Mouse (Mus musculus): ENCODE measurements around the gene Adad1.

Adad1 gene

GRCm38 (mm10) chr3:37063406-37063805 lies at the start of gene Adad1:
Adad1 (plus strand) TSS chr3:37063527.
- no peak for DNase-seq (ENCODE audit: low read depth, low spot score)
- Histone ChIP-seq H3K36me3 (ENCODE audit: control insufficient read depth, insufficient read depth, low read length, poor library complexity, severe bottlenecking) (no peaks in the 10 kb centered on the region), H3K27me3 (ENCODE audit: control insufficient read depth, insufficient read depth, low read length, poor library complexity, severe bottlenecking) (no peaks in the 10 kb centered on the region)

- Histone ChIP-seq H3K27me3 (ENCODE audit: control insufficient read depth, insufficient read depth, low read length, poor library complexity, severe bottlenecking) (no peaks in the 10 kb centered on the region), H3K36me3 (ENCODE audit: control insufficient read depth, insufficient read depth, low read length, poor library complexity, severe bottlenecking) (peaks cover 15% of the 10 kb centered on the region)
- no peak for DNase-seq (ENCODE audit: low read depth, low spot score)
Observed at GRCm38 (mm10) chr3:37037979-37038378, 25.3 kb upstream of the Adad1 start.

- no peak for DNase-seq (ENCODE audit: low read depth, low spot score)
- H3K36me3 ChIP-seq (ENCODE audit: control insufficient read depth, insufficient read depth, low read length, poor library complexity, severe bottlenecking), result peaks cover 17% of the 10 kb centered on the region
- H3K27me3 ChIP-seq (ENCODE audit: control insufficient read depth, insufficient read depth, low read length, poor library complexity, severe bottlenecking), result no peaks in the 10 kb centered on the region
Observed at GRCm38 (mm10) chr3:37039811-37040210, 23.5 kb upstream of the Adad1 start.

- no peak for DNase-seq (ENCODE audit: low read depth, low spot score)
- Histone ChIP-seq H3K36me3 (ENCODE audit: control insufficient read depth, insufficient read depth, low read length, poor library complexity, severe bottlenecking) (peaks cover 9% of the 10 kb centered on the region; the same call in 1 of the 2 replicates), H3K27me3 (ENCODE audit: control insufficient read depth, insufficient read depth, low read length, poor library complexity, severe bottlenecking) (no peaks in the 10 kb centered on the region)
Observed at GRCm38 (mm10) chr3:37051491-37051890, 11.8 kb upstream of the Adad1 start.

GRCm38 (mm10) chr3:37073211-37073610 lies 9.9 kb downstream of the Adad1 start:
- H3K27me3 ChIP-seq (ENCODE audit: control insufficient read depth, insufficient read depth, low read length, poor library complexity, severe bottlenecking), result no peaks in the 10 kb centered on the region
- no peaks in the 10 kb centered on the region for H3K36me3 ChIP-seq (ENCODE audit: control insufficient read depth, insufficient read depth, low read length, poor library complexity, severe bottlenecking)
- peak; percentile 15 for DNase-seq (ENCODE audit: low read depth, low spot score)

GRCm38 (mm10) chr3:37084860-37085259 lies 21.5 kb downstream of the Adad1 start:
- Histone ChIP-seq H3K36me3 (ENCODE audit: control insufficient read depth, insufficient read depth, low read length, poor library complexity, severe bottlenecking) (no peaks in the 10 kb centered on the region), H3K27me3 (ENCODE audit: control insufficient read depth, insufficient read depth, low read length, poor library complexity, severe bottlenecking) (no peaks in the 10 kb centered on the region)
- DNase-seq (ENCODE audit: low read depth, low spot score), result no peak

- H3K36me3 ChIP-seq (ENCODE audit: control insufficient read depth, insufficient read depth, low read length, poor library complexity, severe bottlenecking), result no peaks in the 10 kb centered on the region
- DNase-seq (ENCODE audit: low read depth, low spot score), result no peak
Observed at GRCm38 (mm10) chr3:37090721-37091120, 27.4 kb downstream of the Adad1 start.

GRCm38 (mm10) chr3:37125655-37126054 lies 62.3 kb downstream of the Adad1 start, which contains the start of gene Il2:
Il2 (minus strand) TSS chr3:37125959.
- no peak for DNase-seq (ENCODE audit: low read depth, low spot score)
- Histone ChIP-seq H3K36me3 (ENCODE audit: control insufficient read depth, insufficient read depth, low read length, poor library complexity, severe bottlenecking) (no peaks in the 10 kb centered on the region), H3K27me3 (ENCODE audit: control insufficient read depth, insufficient read depth, low read length, poor library complexity, severe bottlenecking) (no peaks in the 10 kb centered on the region)

More at GRCm38 (mm10) chr3:37090721-37091120, 27.4 kb downstream of the Adad1 start:
- no peaks in the 10 kb centered on the region for H3K27me3 ChIP-seq (ENCODE audit: control insufficient read depth, insufficient read depth, low read length, poor library complexity, severe bottlenecking)

GRCm38 (mm10) chr3:37126162-37126561 lies 62.8 kb downstream of the Adad1 start:
- no peak for DNase-seq (ENCODE audit: low read depth, low spot score)
- H3K27me3 ChIP-seq (ENCODE audit: control insufficient read depth, insufficient read depth, low read length, poor library complexity, severe bottlenecking), result no peaks in the 10 kb centered on the region

GRCm38 (mm10) chr3:37128269-37128668 lies 64.9 kb downstream of the Adad1 start:
- Histone ChIP-seq H3K27me3 (ENCODE audit: control insufficient read depth, insufficient read depth, low read length, poor library complexity, severe bottlenecking) (no peaks in the 10 kb centered on the region), H3K36me3 (ENCODE audit: control insufficient read depth, insufficient read depth, low read length, poor library complexity, severe bottlenecking) (no peaks in the 10 kb centered on the region)
- DNase-seq (ENCODE audit: low read depth, low spot score), result no peak

More at GRCm38 (mm10) chr3:37126162-37126561, 62.8 kb downstream of the Adad1 start:
- H3K36me3 ChIP-seq (ENCODE audit: control insufficient read depth, insufficient read depth, low read length, poor library complexity, severe bottlenecking), result no peaks in the 10 kb centered on the region

GRCm38 (mm10) chr3:37129063-37129462 lies 65.7 kb downstream of the Adad1 start:
- no peaks in the 10 kb centered on the region for H3K36me3 ChIP-seq (ENCODE audit: control insufficient read depth, insufficient read depth, low read length, poor library complexity, severe bottlenecking)
- DNase-seq (ENCODE audit: low read depth, low spot score), result no peak
- no peaks in the 10 kb centered on the region for H3K27me3 ChIP-seq (ENCODE audit: control insufficient read depth, insufficient read depth, low read length, poor library complexity, severe bottlenecking)

GRCm38 (mm10) chr3:37137231-37137630 lies 73.9 kb downstream of the Adad1 start:
- no peaks in the 10 kb centered on the region for H3K27me3 ChIP-seq (ENCODE audit: control insufficient read depth, insufficient read depth, low read length, poor library complexity, severe bottlenecking)
- DNase-seq (ENCODE audit: low read depth, low spot score), result no peak
- no peaks in the 10 kb centered on the region for H3K36me3 ChIP-seq (ENCODE audit: control insufficient read depth, insufficient read depth, low read length, poor library complexity, severe bottlenecking)

- no peaks in the 10 kb centered on the region for H3K27me3 ChIP-seq (ENCODE audit: control insufficient read depth, insufficient read depth, low read length, poor library complexity, severe bottlenecking)
- H3K36me3 ChIP-seq (ENCODE audit: control insufficient read depth, insufficient read depth, low read length, poor library complexity, severe bottlenecking), result no peaks in the 10 kb centered on the region
- no peak for DNase-seq (ENCODE audit: low read depth, low spot score)
Observed at GRCm38 (mm10) chr3:37139192-37139591, 75.9 kb downstream of the Adad1 start.

GRCm38 (mm10) chr3:37140168-37140906 lies 77.0 kb downstream of the Adad1 start:
- Histone ChIP-seq H3K27me3 (ENCODE audit: control insufficient read depth, insufficient read depth, low read length, poor library complexity, severe bottlenecking) (no peaks in the 10 kb centered on the region), H3K36me3 (ENCODE audit: control insufficient read depth, insufficient read depth, low read length, poor library complexity, severe bottlenecking) (no peaks in the 10 kb centered on the region)
- DNase-seq (ENCODE audit: low read depth, low spot score), result no peak

GRCm38 (mm10) chr3:37141827-37142226 lies 78.5 kb downstream of the Adad1 start:
- H3K27me3 ChIP-seq (ENCODE audit: control insufficient read depth, insufficient read depth, low read length, poor library complexity, severe bottlenecking), result no peaks in the 10 kb centered on the region
- H3K36me3 ChIP-seq (ENCODE audit: control insufficient read depth, insufficient read depth, low read length, poor library complexity, severe bottlenecking), result no peaks in the 10 kb centered on the region
- no peak for DNase-seq (ENCODE audit: low read depth, low spot score)

- Histone ChIP-seq H3K36me3 (ENCODE audit: control insufficient read depth, insufficient read depth, low read length, poor library complexity, severe bottlenecking) (no peaks in the 10 kb centered on the region), H3K27me3 (ENCODE audit: control insufficient read depth, insufficient read depth, low read length, poor library complexity, severe bottlenecking) (no peaks in the 10 kb centered on the region)
- DNase-seq (ENCODE audit: low read depth, low spot score), result no peak
Observed at GRCm38 (mm10) chr3:37144979-37145378, 81.7 kb downstream of the Adad1 start.
